Mouse (Mus musculus): ENCODE results near the gene Mdc1. TPM values are rescaled to one million over a fixed set of nuclear protein-coding genes. Genes with fewer than 3 reads are reported as not detected.

Gene Mdc1
- 10 to 100 TPM; 13.8 to 21.2 (median 18.2) TPM for total RNA-seq (2022)

DNA sequence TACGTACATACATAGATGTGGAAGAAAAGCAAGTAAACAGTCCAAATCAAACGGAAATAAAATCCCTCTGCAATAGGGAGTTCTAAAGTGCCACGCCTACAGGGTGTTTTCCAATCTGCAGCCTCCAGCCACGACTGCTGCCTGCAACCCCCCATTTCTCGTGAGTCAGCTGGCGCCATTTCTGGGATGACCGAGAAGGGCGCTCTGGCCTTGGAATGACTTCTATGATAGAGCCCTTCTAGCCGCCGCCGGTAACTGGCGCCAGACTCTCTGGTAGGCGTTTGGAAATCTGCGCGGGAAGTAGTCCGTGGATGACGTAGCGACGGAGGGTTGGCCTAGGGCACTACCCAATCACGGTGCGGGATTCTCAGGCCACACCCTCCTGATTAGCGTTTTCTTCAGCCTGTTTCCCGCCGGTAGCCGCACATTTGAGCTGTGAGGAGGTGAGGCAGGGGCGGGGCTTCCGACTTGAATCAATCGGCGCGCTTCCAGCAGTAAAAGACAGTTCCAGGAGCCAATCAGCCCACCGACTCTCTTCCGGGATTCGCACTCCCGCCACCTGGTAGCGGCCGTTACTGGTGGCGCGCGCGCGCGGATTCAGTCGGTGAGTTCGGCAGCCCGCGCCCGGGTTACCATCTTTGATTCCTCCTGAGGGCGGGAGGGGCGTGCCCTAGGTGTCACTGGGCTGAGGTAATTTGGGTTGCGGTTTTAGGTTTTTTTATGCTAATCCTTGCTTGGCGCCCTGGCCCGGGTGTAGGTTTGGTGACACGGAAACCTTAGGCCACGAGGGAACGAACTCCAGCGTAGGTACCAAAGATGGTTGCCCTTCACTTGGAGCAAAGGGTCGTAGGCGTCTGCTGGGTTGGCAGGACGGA, at the start of gene Mdc1:
TSS of gene Mdc1 (plus strand) at position 440 of the 875 bp plus-strand sequence.
- DNase-seq (ENCODE audit: low spot score in 2 of 2) = peak; percentile 95 to 100

DNA sequence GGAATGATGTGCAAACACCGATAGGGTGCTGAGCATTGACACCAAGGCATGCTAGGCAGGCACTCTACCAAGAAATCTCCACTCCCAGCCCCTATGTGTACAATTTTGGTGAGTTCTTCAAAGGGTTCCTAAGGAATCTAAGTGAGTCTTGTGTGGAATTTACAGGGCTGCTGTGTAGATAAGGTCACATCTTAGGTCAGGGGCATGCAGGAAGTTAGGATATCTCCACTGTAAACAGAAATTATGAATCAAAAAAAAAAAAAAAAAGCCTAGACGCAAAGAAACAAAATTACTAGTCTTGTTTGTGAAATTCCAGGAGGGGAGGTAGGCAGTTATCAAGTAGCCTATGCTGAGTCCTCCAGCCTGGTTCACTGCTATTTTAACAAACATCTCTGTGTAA, 48.5 kb upstream of the Mdc1 start:
- no peak for DNase-seq (ENCODE audit: low spot score in 2 of 2)

DNA sequence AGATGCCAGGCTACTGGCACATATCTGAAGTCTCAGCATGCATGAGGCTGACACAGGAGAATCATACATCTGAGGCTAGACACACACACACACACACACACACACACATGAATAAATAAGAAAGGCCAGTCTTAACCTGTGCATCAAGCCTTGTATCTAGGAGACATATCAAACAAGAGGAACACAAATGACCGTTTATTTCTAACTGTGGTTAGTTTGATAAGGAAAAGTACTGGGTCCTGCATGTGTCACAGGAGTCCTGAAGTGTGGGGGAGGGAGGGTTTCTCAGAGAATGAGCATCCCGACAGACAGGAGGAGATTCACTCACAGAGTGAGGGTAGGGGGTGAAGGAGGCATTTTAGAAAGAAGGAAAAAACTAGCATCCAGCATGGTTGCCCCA, 46.2 kb upstream of the Mdc1 start:
- no peak for DNase-seq (ENCODE audit: low spot score in 2 of 2)

DNA sequence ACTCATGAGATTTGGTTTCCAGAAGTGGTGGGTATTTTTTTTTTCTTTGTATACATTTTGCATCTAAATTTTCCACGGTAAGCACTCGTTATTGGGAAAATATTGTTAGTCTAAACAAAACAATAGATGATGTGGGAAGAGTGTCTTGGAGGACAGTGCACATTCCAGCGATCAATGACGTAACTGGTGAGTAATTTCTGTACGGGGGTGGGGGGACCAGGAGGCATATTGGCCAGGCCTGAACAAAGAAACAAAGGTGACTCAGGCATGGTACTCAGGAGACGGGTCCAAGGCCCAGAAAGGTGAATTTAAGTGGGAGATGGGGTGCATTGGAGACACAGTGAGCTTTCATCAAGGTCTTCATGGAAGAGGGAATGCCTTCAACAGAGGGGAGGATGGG, 45.7 kb upstream of the Mdc1 start:
- no peak for DNase-seq (ENCODE audit: low spot score in 2 of 2)

DNA sequence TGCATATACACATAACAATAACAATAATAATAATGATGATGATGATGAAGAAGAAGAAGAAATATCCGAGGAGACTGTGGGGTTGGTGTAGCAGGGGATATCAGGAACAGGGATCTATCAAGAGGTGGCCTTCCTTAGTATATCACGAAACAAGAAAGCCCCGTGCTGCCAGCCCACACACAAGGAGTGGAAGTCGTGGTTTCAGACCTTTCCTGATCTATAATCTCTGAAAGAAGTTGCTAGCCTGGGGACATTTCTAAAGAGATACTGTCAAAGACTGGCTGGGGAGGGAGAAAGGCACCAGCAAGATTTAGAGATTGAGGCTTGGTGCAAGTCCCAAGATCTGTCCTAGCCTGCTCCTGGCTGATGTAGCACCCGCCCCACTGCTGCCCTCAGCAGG, 44.5 kb upstream of the Mdc1 start:
- no peak for DNase-seq (ENCODE audit: low spot score in 2 of 2)

DNA sequence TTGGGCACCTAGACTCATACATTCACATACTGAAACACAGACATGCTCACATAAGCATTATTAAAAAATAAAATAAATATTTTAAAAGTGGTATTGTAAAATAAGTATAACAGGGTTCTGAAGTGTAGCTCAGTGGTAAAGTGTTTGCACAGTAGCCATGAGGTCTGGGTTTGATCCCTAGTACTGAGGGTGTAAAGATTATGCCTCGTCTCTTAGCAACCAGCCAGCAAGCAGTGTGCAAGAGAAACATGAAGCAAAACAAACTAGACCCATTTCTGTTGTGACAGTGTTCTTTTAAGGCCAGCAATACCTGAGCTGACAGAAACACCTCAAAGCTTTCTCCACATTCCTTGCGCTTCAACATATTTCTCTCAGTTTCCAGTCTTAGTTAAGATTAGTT, 40.4 kb upstream of the Mdc1 start:
- no peak for DNase-seq (ENCODE audit: low spot score in 2 of 2)

DNA sequence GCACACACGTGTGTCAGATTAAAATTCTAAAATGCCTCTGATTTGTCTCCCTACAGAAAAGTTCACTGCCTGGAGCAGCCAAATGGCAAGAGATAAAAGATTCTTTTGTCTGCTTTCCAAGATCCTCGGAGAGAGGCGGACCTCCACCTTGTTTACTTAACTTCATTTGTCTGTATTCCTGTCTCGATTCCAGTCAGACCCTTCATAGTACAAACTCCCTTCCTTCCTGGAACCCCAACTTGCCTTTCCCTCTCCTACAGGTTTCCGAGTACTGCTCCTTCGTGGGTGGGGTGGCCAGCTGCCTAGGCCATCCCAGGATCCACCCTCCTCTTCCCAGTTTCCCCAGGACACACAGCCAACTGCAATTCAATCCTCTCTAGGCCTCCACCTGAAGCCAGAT, 38.3 kb upstream of the Mdc1 start:
- no peak for DNase-seq (ENCODE audit: low spot score in 2 of 2)

DNA sequence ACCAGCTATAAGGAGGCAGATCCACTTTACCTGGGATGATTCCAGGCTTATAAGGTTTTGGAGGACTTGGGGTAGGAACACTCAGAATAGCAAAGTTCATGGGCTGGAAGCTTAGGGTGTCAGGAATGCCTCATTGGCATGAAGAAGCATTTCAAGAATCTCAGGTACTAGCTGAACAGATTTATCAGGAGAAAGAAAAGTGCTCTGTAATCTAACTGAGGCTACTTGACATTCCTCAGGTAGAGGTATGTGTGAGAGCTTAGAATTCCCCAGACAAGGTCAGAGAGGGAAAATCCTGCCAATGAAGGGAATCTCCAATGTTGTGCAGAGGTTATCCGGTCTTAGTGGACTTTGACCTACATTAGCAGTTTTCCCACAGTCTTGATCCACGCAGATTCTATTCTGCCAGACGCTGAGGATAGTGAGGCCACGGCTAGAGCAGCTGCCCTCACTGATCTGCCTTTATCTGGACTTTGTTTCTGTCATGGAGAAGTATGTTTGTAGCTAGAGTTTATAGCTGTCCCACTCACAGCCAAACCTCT, 37.4 kb upstream of the Mdc1 start:
- DNase-seq (ENCODE audit: low spot score in 2 of 2) = no peak

DNA sequence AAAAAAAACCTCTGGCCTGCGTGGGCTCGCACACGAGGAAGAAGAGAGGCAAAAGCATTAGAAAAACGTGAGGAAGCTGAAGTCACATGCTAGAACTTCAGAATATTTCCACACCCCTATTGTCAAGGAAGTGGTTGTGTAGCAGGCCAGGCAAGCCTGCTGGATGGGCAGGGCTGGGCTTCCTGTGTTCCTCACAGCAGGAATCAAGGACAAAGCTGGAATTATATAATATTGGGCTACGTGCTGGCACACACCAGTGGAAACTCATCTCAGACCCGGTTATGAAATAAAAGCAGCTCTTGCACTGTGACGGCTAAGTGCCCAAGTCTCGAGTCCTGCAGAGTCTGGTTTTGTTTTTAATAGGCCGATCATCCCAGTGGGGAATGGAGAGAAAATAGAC, 33.2 kb upstream of the Mdc1 start:
- DNase-seq (ENCODE audit: low spot score in 2 of 2) = no peak

DNA sequence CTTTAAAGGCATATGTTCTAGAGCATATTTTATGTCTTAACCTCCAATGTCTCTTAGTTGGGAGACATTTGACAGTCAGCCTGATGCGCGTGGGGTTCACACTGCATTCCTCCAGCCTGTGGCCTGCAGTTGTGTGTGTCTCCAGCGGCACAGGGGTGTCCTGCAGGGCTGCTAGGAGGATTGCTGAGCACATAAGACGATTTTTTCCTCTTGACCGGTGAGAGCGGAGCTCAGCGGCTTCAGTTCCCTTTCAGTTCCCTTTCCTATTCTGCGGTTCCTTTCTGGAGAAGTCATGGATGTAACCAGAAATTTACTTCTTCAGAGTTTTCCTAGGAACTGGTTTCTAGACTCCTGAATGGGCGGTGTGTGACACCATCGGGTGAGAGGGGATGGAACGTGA, 31.9 kb upstream of the Mdc1 start:
- no peak for DNase-seq (ENCODE audit: low spot score in 2 of 2)

DNA sequence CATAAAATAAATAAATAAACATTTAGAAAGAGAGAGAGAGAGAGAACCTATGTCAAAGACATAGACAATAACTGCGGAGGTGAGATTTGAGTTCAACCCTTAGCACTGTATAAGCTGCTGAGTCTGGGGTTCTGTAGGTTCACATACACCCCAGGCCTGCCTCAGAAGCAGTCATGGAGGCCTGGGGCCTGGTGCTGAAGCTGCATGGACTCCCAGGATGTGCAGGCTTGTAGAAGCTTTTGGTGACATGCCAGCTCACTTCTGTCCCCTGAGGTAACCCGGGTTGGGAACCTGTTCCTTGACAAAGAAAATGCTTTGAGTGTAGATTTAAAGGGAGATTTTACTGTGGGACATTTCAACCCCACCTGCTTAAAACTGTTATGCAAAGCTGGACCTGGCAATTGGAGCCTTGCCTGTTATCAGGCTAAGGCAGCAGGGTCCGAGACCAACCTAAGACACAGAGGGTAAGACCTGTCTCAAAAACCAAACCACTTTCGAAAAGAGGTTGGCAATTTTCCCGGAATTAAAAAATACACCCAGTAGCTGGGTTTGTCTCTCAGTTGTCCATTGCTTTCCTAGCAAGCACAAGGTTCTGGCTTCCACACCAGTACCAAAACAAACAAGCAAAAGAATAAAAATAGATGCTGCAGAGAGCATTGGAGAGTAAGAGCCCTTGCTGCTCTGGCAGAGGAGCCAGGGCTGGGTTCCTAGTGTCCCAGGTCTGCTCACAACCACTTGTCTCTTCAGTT, 30.2 kb upstream of the Mdc1 start:
- DNase-seq (ENCODE audit: low spot score in 2 of 2) = no peak

DNA sequence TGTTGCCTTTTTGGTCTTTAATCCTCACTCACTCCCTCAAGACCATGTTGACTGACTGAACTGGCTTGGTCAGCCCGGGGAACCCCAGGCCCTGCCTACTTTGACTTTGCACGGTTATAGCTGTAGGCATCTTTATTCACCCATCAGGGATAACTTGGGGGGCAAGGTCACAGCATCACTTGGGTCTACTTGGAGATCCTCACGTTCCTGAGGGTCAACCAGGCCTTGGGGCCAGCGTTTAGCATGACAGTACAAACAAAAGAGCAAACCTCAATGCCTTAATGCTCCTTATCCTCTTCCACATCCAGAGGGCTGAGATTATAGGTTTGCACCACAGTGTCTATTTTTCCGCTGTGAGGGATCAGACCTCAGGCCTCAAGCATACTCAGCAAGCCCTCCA, 29.0 kb upstream of the Mdc1 start:
- DNase-seq (ENCODE audit: low spot score in 2 of 2) = no peak

DNA sequence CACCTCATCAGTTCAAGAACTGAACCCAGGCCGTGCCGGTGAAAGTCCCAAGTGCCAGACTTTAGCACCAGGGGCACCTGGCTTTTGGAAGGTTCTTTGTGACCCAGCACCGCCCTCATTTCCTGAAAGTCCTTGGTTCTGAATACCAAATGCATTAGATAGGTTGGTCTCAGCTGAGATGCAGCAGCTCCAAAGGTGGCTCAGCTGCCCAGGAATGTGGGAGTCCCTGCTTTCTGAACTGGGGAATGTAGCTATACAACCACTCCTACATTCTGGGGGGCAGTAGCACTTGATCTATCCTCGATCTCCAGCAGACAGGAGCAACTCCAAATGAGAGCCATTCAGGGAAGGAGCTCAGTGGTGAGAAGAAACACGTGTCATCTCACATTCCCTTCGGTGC, 28.6 kb upstream of the Mdc1 start:
- no peak for DNase-seq (ENCODE audit: low spot score in 2 of 2)

DNA sequence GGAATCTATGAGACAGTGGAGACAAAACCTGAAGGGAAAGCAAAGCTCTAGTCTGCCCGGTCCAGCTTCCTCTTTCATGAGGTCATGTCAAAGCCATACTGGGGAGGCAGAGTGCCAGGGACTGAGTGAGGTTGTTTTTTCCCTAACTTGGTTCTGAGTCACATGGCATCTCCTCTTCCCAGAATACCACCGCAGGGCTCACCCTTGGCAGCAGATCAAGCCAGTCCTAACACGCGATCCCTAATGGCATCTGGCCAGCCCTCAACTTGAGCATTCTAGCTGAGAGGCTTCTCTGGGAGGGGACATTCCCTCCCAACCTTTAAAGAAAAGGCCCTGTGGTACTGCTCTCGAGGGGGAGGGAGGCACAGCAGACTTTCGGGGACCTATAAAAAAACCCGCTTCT, 28.1 kb upstream of the Mdc1 start:
- no peak for DNase-seq (ENCODE audit: low spot score in 2 of 2)

DNA sequence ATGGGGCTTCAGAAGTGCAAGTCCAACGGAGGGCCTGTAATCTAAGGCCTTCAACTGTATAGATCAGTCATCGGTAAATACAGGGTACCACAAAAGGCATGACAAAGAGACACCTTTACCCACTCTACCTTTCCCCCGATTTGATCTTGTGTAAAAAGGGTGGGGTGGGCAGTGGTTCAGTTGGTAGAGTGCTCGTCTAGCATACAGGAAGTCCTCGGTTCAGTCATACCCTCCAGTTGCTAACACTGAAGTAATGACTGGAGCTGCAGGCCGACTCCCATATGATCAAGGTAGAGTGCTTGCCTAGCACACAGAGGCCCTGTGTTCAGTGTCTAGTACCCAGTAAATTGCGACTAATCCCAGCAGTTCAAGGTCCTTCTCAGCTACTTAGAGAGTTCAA, 27.7 kb upstream of the Mdc1 start:
- DNase-seq (ENCODE audit: low spot score in 2 of 2) = no peak

DNA sequence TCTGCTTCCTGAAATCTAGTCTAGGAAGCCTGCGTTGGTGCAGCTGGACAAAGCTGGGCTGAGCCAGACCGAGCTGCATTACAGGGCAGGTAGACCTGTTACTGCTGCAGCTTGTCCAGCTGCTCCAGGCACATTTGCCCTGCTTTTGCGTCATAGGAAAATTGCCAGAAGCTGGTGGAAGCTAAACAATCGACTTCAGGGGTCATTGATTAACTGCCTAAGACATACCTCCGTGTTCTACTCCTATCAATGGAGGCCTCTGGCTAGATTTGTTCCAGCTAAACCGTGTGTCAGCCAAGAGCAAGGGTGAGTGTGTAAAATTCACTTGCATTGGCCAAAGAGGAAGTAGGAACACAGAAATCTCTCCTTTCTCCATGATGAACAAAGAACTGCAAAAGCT, 26.6 kb upstream of the Mdc1 start:
- no peak for DNase-seq (ENCODE audit: low spot score in 2 of 2)

DNA sequence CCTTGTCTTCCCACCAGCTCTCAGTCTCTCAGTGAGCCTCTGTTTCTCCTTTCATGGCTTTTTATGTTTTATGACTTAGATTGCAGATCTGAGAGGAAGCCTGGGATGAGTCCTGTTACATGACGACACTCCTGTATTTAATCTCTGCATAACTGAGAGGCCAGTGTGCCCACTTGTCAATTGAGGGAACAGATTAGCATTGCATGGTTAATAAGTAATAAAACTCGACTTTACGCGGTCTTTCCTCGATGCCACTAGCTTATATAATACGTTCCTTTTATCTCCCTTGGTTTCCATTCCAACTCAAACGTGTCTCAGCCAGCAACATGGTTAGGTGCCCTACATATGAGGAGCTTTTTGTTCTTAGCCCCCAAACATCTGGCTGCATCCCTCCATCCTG, 25.5 kb upstream of the Mdc1 start:
- DNase-seq (ENCODE audit: low spot score in 2 of 2) = no peak

DNA sequence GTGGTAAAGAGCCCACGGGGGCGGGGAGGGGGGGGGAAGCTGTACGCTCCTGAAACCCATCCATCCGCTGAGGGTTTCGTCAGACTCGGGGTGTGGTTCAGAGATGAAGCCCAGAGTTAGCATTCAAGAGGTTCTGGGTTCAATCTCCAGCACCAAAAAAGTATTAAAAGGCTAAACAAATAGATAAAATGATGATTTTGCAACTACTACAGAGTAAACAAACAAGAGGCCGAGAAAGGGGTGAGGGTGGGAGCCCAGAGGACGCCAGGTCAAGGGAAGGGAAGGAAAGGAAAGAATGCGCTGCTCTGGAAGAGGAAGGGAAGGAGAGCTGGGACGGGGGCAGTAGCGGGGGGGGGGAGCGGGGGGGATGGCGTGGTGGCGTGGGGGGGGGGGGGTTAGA, 24.6 kb upstream of the Mdc1 start:
- DNase-seq (ENCODE audit: low spot score in 2 of 2) = no peak

DNA sequence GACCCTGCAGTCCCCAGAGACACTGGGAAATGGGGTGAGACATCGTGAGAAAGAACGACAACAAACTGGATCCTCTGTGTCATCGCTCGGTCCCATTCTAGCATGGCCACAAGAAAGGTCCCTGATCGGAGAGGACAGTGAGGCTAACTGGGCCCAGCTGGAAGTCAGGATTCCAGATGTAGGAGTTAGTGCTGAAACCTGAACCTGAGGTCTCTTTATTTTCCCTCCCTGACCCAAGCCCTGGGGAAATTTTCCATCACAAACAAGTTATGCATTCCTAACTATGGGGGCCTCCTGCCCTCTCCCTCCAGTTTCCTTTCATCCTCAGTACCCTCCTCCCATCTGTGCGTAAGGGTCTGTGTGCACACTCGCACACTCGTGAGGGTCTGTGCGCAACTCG, 24.1 kb upstream of the Mdc1 start:
- DNase-seq (ENCODE audit: low spot score in 2 of 2) = no peak

DNA sequence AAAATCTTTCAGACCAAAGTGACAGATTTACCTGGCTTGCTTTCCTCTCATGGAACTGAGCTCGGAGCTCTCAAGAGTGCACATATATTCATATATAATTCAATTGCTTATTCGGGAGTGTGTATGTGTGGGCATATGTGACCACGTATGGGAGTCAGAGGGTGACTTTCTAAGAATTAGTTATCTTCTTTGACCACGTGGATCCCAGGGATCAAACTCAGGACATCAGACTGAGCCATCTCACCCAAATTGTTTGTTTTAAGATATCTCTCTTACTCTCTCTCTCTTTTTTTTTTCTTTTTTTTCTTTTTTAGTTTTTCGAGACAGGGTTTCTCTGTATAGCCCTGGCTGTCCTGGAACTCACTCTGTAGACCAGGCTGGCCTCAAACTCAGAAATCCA, 21.2 kb upstream of the Mdc1 start:
- no peak for DNase-seq (ENCODE audit: low spot score in 2 of 2)

DNA sequence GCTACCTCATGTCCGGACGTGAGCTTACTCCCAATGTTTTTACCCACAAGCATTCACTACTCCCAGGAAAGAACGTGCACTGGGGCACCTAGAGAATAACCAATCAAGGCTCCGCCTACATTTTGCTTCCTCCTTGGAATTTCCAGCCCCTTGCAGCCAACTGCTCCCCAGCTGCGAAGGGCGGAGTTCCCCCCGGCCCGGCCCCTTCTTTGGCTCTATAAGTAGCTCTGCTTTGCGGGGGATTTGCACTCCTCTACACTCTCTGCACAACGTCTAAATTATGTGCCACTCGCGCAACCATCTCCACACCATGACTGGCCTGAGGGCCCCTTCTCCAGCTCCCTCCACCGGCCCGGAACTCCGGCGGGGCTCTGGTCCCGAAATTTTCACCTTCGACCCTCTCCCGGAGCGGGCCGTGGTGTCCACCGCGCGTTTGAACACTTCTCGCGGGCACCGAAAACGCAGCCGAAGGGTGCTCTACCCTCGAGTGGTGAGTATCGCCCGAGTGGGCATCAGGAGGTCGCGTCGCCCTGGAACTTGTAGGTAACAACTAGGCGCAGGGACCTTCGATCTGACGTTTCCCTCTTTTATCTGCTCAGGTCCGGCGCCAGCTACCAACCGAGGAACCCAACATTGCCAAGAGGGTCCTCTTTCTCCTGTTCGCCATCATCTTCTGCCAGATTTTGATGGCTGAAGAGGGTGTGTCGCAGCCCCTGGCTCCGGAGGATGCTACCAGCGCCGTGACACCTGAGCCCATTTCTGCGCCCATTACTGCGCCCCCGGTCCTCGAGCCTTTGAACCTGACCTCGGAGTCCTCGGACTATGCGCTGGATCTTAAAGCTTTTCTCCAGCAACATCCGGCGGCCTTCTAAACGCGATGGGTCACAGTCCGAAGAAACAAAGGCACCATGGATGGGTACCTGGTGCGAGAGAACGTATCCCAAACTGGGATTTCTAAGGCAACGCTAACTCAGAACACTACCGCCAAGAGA, 19.6 kb upstream of the Mdc1 start, which contains the start of gene Ier3:
TSS of gene Ier3 (plus strand) at position 246 of the 992 bp plus-strand sequence.
- peak in 1 of 2 experiments; percentile 47 for DNase-seq (ENCODE audit: low spot score in 2 of 2)
